Mouse (Mus musculus) ES-Bruce4 (cell line): Measurements from ENCODE around the gene Fkrp. TPM values are rescaled to one million over a fixed set of nuclear protein-coding genes. Genes with fewer than 3 reads are reported as not detected.
A peak's percentile ranks its signal among the peaks of the same experiment; 100 is the strongest.

ENCODE experiments used
- H3K27ac ChIP-seq: 2 replicates; pipeline ENCODE4 v1.5.1; 2012; ENCODE audit warnings: low read length, inconsistent platforms; ENCODE audit not compliant: insufficient read depth
- H3K27me3 ChIP-seq: 2 replicates; pipeline ENCODE4 v1.6.1; 2012; ENCODE audit warnings: mild to moderate bottlenecking, low read length, inconsistent platforms; ENCODE audit not compliant: control insufficient read depth, poor library complexity, insufficient read depth, severe bottlenecking
- H3K36me3 ChIP-seq: 2 replicates; pipeline ENCODE4 v1.6.1; 2012; ENCODE audit warnings: inconsistent platforms, mild to moderate bottlenecking, low read length, moderate library complexity; ENCODE audit not compliant: control insufficient read depth, poor library complexity, insufficient read depth, severe bottlenecking
- H3K4me1 ChIP-seq: one replicate; pipeline ENCODE4 v1.8.1; 2011; ENCODE audit warnings: low read length; ENCODE audit not compliant: control insufficient read depth, insufficient read depth
- H3K4me3 ChIP-seq: 2 replicates; pipeline ENCODE4 v1.5.1; 2011; ENCODE audit warnings: low read depth, mild to moderate bottlenecking, low read length
- H3K9ac ChIP-seq: 2 replicates; pipeline ENCODE4 v1.6.1; 2012; ENCODE audit warnings: low read depth, mild to moderate bottlenecking, inconsistent platforms; ENCODE audit not compliant: poor library complexity, severe bottlenecking
- H3K9me3 ChIP-seq: replicated peaks from 2 replicates; pipeline ENCODE4 v1.6.1; 2012; ENCODE audit warnings: mild to moderate bottlenecking, low read length, inconsistent platforms; ENCODE audit not compliant: control insufficient read depth, poor library complexity, insufficient read depth, severe bottlenecking
- CTCF ChIP-seq: IDR thresholded peaks from one replicate; pipeline ENCODE4 v1.8.1; 2011; ENCODE audit warnings: low read depth, low read length
- EP300 ChIP-seq: IDR thresholded peaks from 2 replicates; pipeline ENCODE4 v1.6.1; 2011; ENCODE audit warnings: low read depth, low read length; ENCODE audit not compliant: insufficient read depth
- POLR2A ChIP-seq: IDR thresholded peaks from one replicate; pipeline ENCODE4 v1.8.1; 2011; ENCODE audit warnings: low read length; ENCODE audit not compliant: insufficient read depth
- polyA plus RNA-seq: library from polyadenylated mRNA; stranded (reverse); fragments of >200 nt; gene quantifications from 2 replicates; pipeline ENCODE4 v1.2.4, GENCODE M21; 2011; ENCODE audit warnings: low read depth; ENCODE audit not compliant: missing spikeins, insufficient read depth, insufficient read length

Fkrp gene
- polyA plus RNA-seq, 1 experiment = 14.7 TPM

DNA sequence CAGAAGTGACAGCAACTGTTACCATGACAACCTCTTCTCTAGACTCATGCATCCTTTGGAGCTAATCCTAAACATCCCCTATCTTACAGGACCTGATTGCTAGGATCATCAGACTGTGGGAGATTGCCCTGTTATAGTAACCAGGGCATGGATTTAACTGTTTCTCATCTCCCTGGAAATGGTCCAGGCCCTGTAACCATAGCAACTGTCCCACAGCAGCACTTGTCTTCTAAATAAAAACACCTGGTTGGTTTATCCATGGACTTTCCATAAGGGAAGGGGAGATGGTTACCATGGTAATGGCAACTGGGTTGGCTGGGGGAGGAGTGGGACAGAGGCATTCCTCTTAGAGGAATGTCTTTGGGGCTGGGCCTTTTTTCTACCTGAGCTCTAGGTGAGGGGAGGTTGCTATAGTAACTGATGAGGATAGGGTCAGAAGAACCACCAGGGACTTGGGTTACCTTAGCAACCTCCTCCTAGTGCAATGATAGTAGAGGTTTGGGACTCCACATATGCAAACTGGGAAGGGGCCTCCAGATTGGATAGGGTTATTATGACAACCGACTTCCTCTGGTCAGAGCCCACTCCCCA is 1.1 kb downstream of the Fkrp start, which contains the start of gene Strn4:
TSS of gene Strn4 (plus strand) at position 539 of the 591 bp plus-strand sequence.
- TF ChIP-seq POLR2A (no peak), EP300 (no peak), CTCF (no peak)
- Histone ChIP-seq H3K9ac (peak within 1 kb of the TSS; percentile 96), H3K27me3 (no peaks in the 10 kb centered on the region), H3K27ac (no peak within 1 kb of the TSS), H3K4me3 (peak within 1 kb of the TSS; percentile 95), H3K9me3 (no peaks in the 10 kb centered on the region), H3K4me1 (no peaks in the 10 kb centered on the region), H3K36me3 (no peaks in the 10 kb centered on the region)

DNA sequence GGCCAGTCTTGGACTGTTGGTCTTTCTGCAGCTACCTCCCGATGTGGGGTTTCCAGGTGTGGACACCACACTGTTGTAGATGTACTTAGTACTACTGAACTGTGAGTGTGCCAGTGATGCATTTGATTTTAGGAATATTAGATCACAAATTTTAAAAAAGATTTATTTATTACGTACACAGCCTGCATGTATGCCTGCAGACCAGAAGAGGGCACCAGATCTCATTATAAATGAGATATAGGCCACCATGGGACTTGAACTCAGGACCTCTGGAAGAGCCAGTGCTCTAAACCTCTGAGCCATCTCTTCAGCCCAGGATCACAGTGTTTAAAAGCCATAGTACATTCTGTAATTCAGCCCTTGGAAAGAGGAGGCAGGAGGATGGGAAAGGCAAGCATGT is 4.0 kb downstream of the Fkrp start:
- Histone ChIP-seq H3K27ac (no peak overlapping the region), H3K4me1 (no peaks in the 10 kb centered on the region), H3K36me3 (no peaks in the 10 kb centered on the region), H3K9me3 (no peaks in the 10 kb centered on the region), H3K9ac (no peak overlapping the region), H3K27me3 (no peaks in the 10 kb centered on the region), H3K4me3 (no peak overlapping the region)
- TF ChIP-seq EP300 (no peak), POLR2A (no peak), CTCF (no peak)

DNA sequence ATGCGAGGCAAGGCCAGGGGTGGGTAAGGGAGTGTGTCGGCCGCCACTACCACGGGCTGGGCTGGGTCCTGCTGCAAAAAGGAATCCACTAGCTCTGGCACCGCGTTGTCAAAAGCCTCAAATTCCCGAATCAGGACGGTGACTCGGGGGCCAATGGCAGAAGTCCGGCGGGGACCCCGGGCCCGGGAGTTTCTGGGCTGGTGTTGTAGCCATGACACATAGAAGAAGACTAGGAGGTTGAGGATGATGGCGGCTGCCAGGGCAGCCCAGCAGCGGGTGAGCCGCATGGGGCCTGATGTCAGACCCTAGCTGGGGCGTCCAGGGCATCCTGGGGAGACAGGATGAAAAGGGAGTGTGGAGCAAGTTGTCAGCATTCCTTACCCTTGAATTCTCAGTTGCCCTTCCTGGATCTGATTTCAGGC is 4.9 kb downstream of the Fkrp start:
- Histone ChIP-seq H3K9ac (peak overlapping the region; percentile 16; the same call in 1 of the 2 replicates), H3K36me3 (no peaks in the 10 kb centered on the region), H3K27me3 (no peaks in the 10 kb centered on the region), H3K27ac (no peak overlapping the region), H3K4me3 (peak overlapping the region; percentile 60), H3K4me1 (no peaks in the 10 kb centered on the region), H3K9me3 (no peaks in the 10 kb centered on the region)
- TF ChIP-seq CTCF = no peak
- no peak for TF ChIP-seq EP300
- no peak for TF ChIP-seq POLR2A

DNA sequence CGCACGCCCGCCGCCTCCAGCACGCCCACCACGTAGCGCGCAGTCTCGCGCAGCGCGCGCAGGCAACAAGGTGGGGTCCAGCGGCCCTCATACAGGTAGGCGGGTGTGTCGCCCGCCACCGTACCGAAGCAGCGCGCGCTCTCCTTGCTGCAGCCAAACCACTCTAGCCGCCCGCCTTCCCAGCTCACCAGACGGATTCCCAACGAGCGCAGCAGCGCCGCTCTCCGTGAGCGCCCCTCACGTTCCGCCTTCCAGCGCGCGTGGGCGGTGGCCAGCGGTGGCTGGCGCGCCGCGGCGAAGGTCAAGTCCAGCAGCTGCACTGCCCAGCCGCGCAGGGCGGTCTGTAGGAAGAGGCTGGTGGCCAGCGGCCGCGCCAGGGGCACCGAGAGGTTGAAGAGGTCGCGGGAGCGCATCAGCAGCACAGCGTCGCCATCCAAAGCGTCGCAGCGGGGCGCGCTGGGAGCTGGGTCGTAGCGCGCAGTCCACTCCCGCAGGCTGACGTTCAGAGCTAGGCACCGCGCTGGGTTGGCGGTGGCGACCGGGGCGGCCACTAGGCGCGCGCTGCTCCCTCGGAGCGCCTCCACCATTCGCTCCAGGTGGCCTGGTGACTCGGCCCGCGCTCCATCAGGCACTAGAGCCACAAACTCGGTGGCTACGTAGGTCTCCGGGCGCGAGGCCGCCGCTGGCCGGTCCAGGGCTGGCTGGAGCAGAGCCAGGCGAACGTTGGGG is 5.4 kb downstream of the Fkrp start:
- Histone ChIP-seq H3K9me3 (no peaks in the 10 kb centered on the region), H3K36me3 (no peaks in the 10 kb centered on the region), H3K4me1 (no peaks in the 10 kb centered on the region), H3K27me3 (no peaks in the 10 kb centered on the region), H3K4me3 (peak overlapping the region; percentile 60), H3K27ac (no peak overlapping the region), H3K9ac (peak overlapping the region; percentile 16; the same call in 1 of the 2 replicates)
- TF ChIP-seq EP300 = no peak
- peak; percentile 62 for TF ChIP-seq POLR2A
- TF ChIP-seq CTCF = no peak

DNA sequence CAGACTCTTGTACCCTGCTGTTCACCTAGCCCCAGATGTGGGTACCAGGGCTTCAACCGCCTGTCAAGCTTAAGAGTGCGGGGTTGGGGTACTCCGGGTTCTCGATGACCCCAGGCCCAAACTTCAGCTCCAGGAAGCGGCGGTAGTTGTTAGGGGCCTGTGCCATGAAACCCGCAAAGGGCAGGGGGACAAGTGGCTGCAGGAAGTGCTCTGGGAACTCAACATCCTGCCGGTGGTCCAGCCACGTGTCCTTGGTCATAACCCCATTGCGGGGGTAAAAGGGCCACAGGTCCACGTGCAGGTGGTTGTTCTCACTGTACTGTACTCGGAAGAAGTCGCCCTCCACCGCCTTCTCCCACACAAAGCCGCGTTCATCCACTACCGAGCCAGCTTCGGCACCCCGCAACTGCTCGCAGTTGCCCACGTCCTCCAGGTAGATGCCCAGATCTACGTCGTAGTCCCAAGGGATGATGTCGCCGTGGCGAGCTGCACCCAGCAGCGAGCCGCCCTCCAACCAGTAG is 6.1 kb downstream of the Fkrp start:
- H3K4me3 ChIP-seq = peak overlapping the region; percentile 60
- H3K9me3 ChIP-seq = no peaks in the 10 kb centered on the region
- 0 out of 2 replicates have a peak overlapping the region, but pooled peaks have one; percentile 16 for H3K9ac ChIP-seq
- no peaks in the 10 kb centered on the region for H3K27me3 ChIP-seq
- H3K4me1 ChIP-seq = no peaks in the 10 kb centered on the region
- H3K36me3 ChIP-seq = no peaks in the 10 kb centered on the region
- TF ChIP-seq EP300 (no peak), CTCF (no peak), POLR2A (no peak)
- H3K27ac ChIP-seq = no peak overlapping the region

DNA sequence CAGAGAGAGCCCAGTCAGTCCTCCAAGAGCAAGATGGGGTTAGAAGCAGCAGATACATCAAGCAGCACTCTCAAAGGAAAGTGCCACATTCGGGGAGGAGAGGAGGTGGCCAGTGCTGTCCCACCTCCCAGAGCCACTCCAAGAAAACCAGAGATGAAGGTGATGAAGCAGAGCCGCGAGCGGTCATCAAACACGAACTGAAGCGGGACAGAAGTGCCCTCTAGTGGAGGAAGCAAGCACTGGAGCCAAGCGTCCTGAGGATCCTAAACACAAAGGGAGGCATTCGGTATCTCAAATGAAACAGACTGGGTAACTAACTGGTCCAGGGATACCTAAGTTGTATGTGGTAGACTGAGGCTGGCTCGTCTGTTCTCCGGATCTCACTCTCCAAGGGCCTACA is 6.8 kb downstream of the Fkrp start:
- TF ChIP-seq EP300 = no peak
- TF ChIP-seq CTCF = peak; percentile 97
- H3K4me3 ChIP-seq = no peak overlapping the region
- H3K9ac ChIP-seq = 0 out of 2 replicates have a peak overlapping the region, but pooled peaks have one; percentile 16
- H3K27ac ChIP-seq = no peak overlapping the region
- no peaks in the 10 kb centered on the region for H3K27me3 ChIP-seq
- no peaks in the 10 kb centered on the region for H3K36me3 ChIP-seq
- no peaks in the 10 kb centered on the region for H3K9me3 ChIP-seq
- no peaks in the 10 kb centered on the region for H3K4me1 ChIP-seq
